Mouse (Mus musculus): ENCODE data around the gene Tsga10ip. TPM values are rescaled to one million over a fixed set of nuclear protein-coding genes. Genes with fewer than 3 reads are reported as not detected.
"Not testable (repeated sequence)": the region's sequence is repeated elsewhere in the genome, so short reads cannot be mapped to it uniquely, and the experiment has no call there.

Tsga10ip gene
- polyA plus RNA-seq, 1 experiment = 0.04 TPM

- DNase-seq (ENCODE audit: low read depth) = no peak
- no peak for TF ChIP-seq CTCF (IDR thresholded peaks at IDR 0.05; ENCODE audit: borderline replicate concordance, extremely low read depth, insufficient read depth, insufficient read length)
- no peak for TF ChIP-seq POLR2A (IDR thresholded peaks at IDR 0.05; ENCODE audit: borderline replicate concordance, extremely low read depth, insufficient read depth, insufficient read length, poor library complexity, severe bottlenecking)
Measured at GRCm38 (mm10) chr19:5408057-5409001, 6.0 kb upstream of the Tsga10ip start.

GRCm38 (mm10) chr19:5407133-5407532 lies 4.8 kb upstream of the Tsga10ip start:
- TF ChIP-seq POLR2A (IDR thresholded peaks at IDR 0.05; ENCODE audit: borderline replicate concordance, extremely low read depth, insufficient read depth, insufficient read length, poor library complexity, severe bottlenecking) (no peak), CTCF (IDR thresholded peaks at IDR 0.05; ENCODE audit: borderline replicate concordance, extremely low read depth, insufficient read depth, insufficient read length) (peak; percentile 62; the same call in 1 of the 2 replicates)
- DNase-seq (ENCODE audit: low read depth) = peak; percentile 86

GRCm38 (mm10) chr19:5406531-5407126 lies 4.3 kb upstream of the Tsga10ip start:
- peak; percentile 17; the same call in 1 of the 2 replicates for TF ChIP-seq POLR2A (IDR thresholded peaks at IDR 0.05; ENCODE audit: borderline replicate concordance, extremely low read depth, insufficient read depth, insufficient read length, poor library complexity, severe bottlenecking)
- DNase-seq (ENCODE audit: low read depth) = peak; percentile 72

- TF ChIP-seq CTCF (IDR thresholded peaks at IDR 0.05; ENCODE audit: borderline replicate concordance, extremely low read depth, insufficient read depth, insufficient read length) (no peak), POLR2A (IDR thresholded peaks at IDR 0.05; ENCODE audit: borderline replicate concordance, extremely low read depth, insufficient read depth, insufficient read length, poor library complexity, severe bottlenecking) (no peak)
- peak; percentile 33 for DNase-seq (ENCODE audit: low read depth)
Measured at GRCm38 (mm10) chr19:5405924-5406323, 3.6 kb upstream of the Tsga10ip start.

- DNase-seq (ENCODE audit: low read depth) = not testable (repeated sequence)
Measured at GRCm38 (mm10) chr19:5401073-5401472, 1.3 kb downstream of the Tsga10ip start.

- TF ChIP-seq POLR2A (IDR thresholded peaks at IDR 0.05; ENCODE audit: borderline replicate concordance, extremely low read depth, insufficient read depth, insufficient read length, poor library complexity, severe bottlenecking) (no peak), CTCF (IDR thresholded peaks at IDR 0.05; ENCODE audit: borderline replicate concordance, extremely low read depth, insufficient read depth, insufficient read length) (no peak)
- no peak for DNase-seq (ENCODE audit: low read depth)
Measured at GRCm38 (mm10) chr19:5395371-5395770, 7.0 kb downstream of the Tsga10ip start.

- no peak for TF ChIP-seq CTCF (IDR thresholded peaks at IDR 0.05; ENCODE audit: borderline replicate concordance, extremely low read depth, insufficient read depth, insufficient read length)
- no peak for TF ChIP-seq POLR2A (IDR thresholded peaks at IDR 0.05; ENCODE audit: borderline replicate concordance, extremely low read depth, insufficient read depth, insufficient read length, poor library complexity, severe bottlenecking)
- DNase-seq (ENCODE audit: low read depth) = no peak
Measured at GRCm38 (mm10) chr19:5394168-5394567, 8.2 kb downstream of the Tsga10ip start.

- DNase-seq (ENCODE audit: low read depth) = peak; percentile 35
- TF ChIP-seq CTCF (IDR thresholded peaks at IDR 0.05; ENCODE audit: borderline replicate concordance, extremely low read depth, insufficient read depth, insufficient read length) = no peak
- no peak for TF ChIP-seq POLR2A (IDR thresholded peaks at IDR 0.05; ENCODE audit: borderline replicate concordance, extremely low read depth, insufficient read depth, insufficient read length, poor library complexity, severe bottlenecking)
Measured at GRCm38 (mm10) chr19:5392892-5393291, 9.4 kb downstream of the Tsga10ip start.

- no peak for TF ChIP-seq POLR2A (IDR thresholded peaks at IDR 0.05; ENCODE audit: borderline replicate concordance, extremely low read depth, insufficient read depth, insufficient read length, poor library complexity, severe bottlenecking)
- TF ChIP-seq CTCF (IDR thresholded peaks at IDR 0.05; ENCODE audit: borderline replicate concordance, extremely low read depth, insufficient read depth, insufficient read length) = no peak
- no peak for DNase-seq (ENCODE audit: low read depth)
Measured at GRCm38 (mm10) chr19:5390416-5390815, 11.9 kb downstream of the Tsga10ip start.

GRCm38 (mm10) chr19:5389647-5390046 lies 12.7 kb downstream of the Tsga10ip start:
- DNase-seq (ENCODE audit: low read depth) = no peak
- no peak for TF ChIP-seq CTCF (IDR thresholded peaks at IDR 0.05; ENCODE audit: borderline replicate concordance, extremely low read depth, insufficient read depth, insufficient read length)
- TF ChIP-seq POLR2A (IDR thresholded peaks at IDR 0.05; ENCODE audit: borderline replicate concordance, extremely low read depth, insufficient read depth, insufficient read length, poor library complexity, severe bottlenecking) = no peak

- DNase-seq (ENCODE audit: low read depth) = peak; percentile 99
- no peak for TF ChIP-seq CTCF (IDR thresholded peaks at IDR 0.05; ENCODE audit: borderline replicate concordance, extremely low read depth, insufficient read depth, insufficient read length)
- TF ChIP-seq POLR2A (IDR thresholded peaks at IDR 0.05; ENCODE audit: borderline replicate concordance, extremely low read depth, insufficient read depth, insufficient read length, poor library complexity, severe bottlenecking) = peak; percentile 40; the same call in 1 of the 2 replicates
Measured at GRCm38 (mm10) chr19:5388588-5389242, 13.6 kb downstream of the Tsga10ip start, which contains the start of gene Sart1. Sart1 (minus strand) TSS chr19:5388703.

Data from brain, embryonic 14.5 days (tissue).